Mouse (Mus musculus): ENCODE results near the gene Fmnl3.

Fmnl3 gene

DNA sequence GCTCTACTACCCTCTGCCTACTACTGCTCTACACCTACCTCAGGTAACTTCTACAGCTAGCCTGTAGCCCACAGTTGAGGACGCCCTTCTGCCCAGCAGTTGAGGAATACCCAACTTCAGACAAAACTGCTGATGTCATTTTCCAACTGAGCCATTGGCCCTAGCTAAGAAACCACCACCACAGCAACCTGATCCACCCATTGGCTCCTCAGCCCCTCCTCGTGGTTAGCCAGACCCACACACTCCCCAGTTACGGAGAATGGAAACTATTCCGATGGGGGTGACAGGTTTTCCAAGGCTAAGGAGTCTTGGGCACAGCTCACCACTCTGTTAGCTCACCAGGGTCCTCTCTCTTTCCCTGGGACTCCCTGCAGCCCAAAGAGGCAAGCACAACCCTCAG, 25.3 kb downstream of the Fmnl3 start:
- intact Hi-C loops (cut with DNase I): no loop called here

DNA sequence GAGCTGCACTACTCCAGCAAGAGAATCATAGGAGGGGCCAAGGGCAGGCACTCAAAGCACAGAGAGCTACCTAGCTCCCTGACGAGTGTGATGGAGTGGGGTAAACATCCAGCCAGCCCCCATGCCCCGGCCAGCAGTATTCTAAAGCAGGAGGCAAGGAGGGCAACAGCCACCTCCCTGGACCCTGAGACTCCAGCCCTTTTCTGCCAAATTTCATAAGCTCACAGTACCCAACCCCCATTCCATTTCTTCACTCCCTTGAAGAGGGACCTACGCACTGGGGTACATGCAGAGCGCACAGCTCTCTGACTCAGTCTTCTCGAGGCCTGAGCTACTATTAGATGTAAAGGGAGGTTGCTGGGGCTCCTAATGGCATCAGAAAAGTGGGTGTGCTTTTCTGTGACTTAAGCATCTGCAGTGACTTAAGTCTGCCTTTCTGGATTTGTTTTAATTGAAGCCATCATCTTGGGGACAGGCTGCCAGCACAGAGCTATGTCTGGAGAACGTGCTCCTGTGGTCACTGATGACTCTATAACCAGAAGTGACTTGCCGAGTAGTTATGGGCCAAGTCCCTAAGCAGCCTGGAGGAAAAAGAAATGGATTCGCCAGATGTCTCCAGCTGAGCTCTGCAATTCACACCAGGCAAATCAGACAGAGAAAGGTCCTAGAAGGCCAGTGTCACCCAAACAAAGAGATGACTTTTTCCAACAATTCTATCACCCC, 26.0 kb downstream of the Fmnl3 start:
- intact Hi-C loops (cut with DNase I): no loop called here

DNA sequence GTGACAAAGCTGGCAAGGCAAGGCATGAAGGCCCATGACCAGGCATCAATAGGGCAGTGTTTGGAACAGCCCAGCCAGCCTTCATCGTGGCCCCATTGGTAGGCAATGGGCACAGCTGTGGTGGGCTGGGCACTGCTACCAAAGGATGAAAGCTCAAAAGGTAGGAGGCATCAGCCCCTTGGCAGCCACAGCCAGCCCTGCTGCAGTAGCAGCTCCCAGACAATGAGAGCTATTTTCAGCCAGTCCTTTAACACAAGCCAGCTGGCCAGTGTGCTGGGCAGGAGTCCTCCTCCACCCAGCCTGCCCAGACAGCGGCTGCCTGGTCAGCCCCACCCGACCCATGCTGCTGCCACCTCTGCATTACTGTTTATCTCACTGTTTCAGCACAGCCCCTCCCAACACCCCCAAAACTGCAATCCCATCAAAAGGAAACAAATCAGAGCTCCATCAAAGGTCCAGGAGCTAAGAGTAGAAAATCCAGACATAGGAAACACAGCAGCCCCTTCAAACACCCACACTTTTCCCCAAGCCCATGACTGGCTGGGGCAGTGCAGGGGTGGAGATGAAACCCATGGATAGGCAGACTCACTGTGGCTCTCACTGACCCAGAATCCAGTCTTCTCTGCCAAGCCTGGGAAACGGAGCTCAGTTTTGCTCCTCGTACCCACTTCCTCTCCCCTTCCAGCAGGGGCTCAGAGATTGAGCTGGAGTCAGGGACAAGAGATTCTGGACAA, 26.7 kb downstream of the Fmnl3 start:
- intact Hi-C loops (cut with DNase I): no loop called here

DNA sequence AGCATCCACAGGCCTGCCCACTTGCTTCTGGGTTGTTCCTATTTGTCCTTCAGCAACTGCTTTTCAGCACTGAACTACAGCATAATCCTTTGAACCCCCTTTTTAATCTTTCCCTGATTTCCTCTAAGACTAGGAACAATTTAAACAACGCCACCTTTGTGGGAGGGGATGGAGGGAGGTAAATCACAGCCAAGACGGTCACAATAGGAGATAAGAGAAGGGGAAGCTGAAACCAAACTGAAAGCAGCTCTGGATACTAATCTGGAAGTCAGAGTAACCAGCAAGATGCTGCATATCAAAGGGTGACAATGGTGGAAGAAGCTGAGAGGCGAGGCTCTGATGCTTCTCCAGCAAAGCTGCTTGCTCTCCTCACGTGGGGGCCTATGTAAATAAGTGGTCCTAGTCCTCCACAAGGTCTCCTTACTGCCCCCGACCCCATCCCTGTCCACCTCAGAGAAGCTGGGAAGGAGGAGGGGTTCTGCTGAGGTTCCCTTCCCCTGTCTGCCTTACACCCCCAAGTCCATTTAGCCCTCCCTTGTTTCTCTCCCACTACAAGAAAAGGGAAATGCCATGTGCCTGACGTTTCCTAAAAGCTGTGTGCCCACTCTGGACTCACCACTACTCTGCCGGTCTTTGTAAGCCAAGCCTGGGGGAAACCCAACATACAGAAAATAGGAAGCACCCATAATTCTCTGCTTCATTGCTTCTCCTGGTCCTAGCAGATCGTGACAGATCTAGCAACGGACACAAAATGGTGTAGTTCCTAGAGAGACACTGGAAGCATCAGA, 27.9 kb downstream of the Fmnl3 start:
- intact Hi-C loops (cut with DNase I): no loop called here

DNA sequence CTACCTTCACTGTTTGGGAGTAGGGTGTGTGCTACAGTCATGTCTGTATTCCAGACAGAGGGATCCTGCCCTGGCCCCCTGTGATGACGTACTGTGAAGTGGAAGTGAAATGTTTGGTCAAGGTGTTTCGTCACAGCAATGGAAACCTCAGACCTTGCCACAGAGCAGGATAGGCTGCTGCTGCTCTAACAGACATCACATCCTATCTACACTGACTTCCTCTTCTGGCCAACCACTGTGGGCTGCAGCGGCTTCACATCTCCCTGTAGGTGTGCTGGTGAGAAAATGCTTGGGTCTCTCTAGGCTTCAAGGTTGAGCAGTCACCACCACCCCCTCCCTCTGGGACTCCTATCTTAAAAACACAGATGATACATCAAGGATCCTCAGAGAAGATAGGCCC, 29.2 kb downstream of the Fmnl3 start:
- intact Hi-C loops (cut with DNase I): no loop called here

DNA sequence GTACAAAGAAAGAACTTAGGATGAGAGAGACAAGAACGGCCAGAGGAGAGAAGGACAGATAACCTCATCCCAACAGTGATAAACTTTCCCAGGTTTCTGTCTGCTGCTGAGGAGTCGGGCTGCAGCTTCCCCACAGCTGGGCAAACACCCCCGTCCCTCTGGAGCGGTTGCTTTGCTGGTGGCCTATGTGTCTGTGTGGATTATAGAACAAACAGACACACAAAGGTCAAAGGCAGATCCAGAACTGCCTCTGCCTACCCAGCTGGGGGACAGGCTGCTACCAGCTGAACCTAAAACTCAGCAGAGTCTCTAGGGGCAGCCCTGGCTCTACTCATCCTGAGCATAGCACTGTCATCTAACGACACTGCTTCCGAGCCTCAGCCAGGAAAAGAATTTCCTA, 30.6 kb downstream of the Fmnl3 start:
- intact Hi-C loops (cut with DNase I): no loop called here

DNA sequence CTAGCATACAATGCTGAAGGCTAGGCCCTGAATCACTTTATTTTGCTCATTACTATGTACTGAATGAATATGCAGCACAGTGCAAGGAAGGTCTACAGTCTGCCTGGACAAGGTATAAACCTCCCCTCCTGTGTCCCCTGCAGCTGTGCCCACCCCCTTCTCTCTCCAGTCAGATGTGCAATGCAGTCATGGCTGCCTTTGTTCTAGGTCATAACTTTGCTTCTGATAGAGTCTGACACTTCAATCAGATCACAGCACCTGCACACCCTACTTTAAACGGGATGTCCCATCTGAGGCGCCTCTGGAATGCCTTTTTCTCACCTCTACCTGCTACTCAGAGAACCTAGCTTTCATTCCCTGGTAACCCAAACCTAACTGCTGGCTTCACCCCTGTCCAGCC, 31.4 kb downstream of the Fmnl3 start:
- intact Hi-C loops (cut with DNase I): no loop called here

DNA sequence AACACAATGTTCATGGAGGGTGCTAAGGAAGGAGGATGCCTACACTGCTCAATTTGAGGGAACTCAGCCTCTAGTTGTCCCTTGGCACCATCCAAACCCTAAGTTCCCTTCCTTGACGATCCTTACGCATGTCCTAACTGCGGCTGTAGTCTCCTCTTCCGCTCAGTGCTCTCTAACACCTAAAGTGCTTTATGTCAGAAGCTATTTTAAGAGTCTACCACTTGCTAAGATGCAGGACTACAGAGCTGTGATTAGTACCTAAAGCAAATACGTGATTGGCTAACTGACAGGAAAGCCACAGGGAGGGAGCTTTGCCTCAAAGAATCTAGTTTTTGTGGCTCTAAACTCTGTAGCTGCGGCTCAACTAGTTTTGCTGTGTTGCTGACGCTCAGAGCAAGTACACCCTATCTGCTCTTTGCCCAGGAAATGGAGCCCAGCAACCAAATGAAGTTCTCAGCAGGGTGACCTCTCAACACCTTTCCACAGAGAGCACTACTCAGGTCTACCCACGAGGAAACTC, 34.4 kb downstream of the Fmnl3 start:
- intact Hi-C loops (cut with DNase I): no loop called here

DNA sequence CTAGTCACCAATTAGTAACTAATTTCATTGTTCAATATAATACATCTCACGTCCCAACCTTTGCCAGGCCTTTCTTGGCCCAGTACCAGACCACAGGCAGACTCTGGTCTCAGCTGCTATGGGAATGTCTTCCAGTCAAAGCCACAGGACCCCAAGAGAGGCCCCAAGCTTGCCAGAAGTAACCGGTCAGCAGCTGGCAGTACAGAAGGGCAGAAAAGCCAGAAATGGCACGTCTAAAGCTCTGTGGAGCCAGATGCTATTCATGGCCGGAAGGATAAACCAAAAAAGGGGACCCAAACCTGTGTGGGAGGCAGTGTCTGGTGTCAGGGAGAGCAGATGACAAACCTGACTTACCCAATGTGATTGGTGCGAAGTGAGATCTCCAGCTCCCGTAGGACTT, 35.8 kb downstream of the Fmnl3 start:
- intact Hi-C loops (cut with DNase I): loop anchor here (5.0 kb wide), 1 partner anchor 33 kb away; no protein-coding TSS in a partner anchor

DNA sequence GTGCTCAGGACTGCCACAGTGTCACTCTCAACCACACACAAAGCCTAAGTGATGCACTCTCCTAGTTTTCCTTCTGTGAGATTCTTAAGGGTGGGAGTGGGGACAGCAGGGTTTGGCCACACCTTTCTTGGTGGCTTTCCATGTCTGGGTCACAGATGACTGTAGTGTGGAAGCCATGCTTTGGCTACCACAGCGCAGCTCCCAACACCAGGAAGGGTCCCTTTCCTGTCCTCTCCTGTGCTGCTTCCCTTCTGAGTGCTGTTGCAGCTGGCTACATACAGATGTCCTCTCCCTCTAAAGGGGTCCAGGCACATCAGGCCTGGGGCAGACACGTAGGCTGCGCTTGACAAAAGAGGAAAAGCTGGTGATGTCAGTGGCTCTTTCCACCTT, 36.6 kb downstream of the Fmnl3 start:
- intact Hi-C loops (cut with DNase I): loop anchor here (5.0 kb wide), 1 partner anchor 34 kb away; no protein-coding TSS in a partner anchor

DNA sequence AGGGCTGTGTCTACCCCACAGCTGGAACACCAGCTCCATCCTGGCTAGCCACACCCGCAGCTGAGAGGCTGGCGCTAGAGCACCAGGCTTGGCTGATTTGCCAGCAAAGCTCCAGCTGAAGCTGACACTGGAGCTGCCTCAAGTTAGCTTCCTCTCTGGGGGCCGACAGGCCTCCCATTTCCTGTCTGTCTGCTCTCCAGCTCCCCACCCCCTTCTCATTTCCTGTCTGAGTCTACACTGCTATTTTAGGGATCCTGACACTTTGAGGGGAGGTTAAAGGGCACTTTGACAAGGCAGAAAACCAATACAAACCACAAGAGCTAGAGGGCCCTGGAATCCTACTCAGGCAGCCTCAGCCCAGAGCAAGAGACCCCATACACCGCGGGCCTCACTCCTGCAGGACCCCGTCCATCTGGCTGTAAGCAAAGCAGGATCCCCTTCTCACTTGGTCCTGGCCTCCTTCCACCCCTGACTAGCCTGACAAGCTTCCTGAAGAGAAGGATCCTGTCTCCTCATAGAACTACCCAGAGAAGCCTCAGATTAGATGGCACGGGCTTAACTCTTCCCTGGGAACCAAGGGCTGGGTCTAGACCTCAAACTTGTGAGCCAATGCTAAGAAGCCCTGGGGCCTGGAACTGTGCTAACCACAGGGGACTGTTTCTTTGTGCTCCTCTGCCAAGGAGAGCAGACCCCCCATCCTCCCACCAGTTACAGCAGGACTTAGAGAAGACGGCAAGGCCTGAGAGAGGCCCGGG, 37.2 kb downstream of the Fmnl3 start:
- intact Hi-C loops (cut with DNase I): loop anchor here (5.0 kb wide), 1 partner anchor 34 kb away; no protein-coding TSS in a partner anchor

DNA sequence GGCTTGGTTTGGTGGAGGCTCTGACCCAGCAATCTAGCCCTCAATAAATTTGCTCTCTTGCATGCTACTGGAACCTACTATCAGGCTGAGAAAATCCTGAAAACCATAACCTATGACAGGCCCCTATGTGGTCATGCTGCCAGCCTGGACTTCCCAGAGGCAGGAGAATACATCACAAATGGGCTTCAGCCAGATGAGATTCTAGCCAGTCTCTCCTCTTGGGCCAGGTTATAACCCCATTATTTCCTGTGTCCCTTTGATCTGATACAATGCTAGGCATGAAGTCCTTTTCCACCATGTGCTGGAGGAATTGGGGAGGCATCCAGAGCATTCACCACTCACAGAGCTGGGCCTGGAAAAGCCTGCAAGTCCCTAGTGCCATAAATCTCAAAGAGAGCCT, 38.2 kb downstream of the Fmnl3 start:
- intact Hi-C loops (cut with DNase I): loop anchor here (5.0 kb wide), 1 partner anchor 35 kb away; no protein-coding TSS in a partner anchor

DNA sequence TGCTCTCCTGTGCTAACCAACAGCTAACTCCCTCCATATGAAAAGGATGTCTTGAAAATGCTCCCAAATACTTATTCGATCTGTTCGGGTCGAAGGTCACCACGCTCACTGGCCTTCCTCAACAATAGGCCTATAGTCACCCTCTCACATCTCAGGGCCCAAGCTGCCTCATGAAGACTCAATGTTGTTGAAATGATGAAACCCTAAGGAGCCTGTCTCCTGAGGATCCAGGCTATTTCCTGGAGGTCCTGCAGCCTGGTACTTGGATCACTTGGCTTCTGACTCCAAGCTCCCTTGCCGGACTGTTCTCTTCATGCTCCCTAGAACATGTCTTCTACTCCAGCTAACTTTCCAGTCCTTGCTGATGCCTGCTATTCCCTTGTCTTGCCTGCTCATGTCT, 38.9 kb downstream of the Fmnl3 start:
- intact Hi-C loops (cut with DNase I): loop anchor here (5.0 kb wide), 1 partner anchor 36 kb away; no protein-coding TSS in a partner anchor

DNA sequence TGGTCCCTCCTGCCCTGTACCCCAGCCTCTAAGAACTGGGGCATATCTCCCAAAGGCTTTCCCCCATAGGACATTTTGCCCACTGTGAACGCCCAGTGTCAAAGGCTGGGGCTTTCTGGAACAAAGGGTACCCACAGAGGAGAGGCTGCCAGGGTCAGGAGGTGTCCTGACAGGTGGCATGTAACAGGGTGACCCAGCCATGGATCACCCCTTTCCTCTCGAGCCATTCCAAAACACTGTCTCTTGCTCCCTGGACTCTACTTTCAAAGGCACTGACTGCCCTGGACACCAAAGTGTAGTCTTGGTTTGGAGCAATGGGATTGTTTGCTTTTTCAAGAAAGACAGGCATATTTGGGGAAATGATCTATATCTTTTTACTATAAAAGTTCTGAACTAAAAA, 40.0 kb downstream of the Fmnl3 start:
- intact Hi-C loops (cut with DNase I): loop anchor here (5.0 kb wide), 1 partner anchor 37 kb away; no protein-coding TSS in a partner anchor

DNA sequence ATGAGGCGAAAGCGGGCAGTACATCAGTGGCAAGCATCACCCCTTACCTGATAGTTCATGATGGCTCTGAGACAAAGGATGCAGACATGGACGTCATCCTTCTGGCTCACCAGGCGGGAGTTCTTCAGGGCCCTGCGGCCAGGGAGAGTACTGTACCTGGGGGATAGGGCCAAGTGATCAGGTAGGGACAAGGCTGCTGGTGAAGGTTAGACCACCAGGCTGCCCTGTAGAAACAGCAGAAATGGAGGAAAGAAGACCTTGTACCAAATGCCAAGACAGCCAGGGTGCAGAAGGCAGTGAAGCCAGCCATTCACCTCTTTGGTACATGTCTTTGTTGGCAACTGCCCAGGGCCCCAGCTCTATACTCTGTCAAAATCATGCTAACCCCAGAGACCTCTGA, 42.3 kb downstream of the Fmnl3 start:
- intact Hi-C loops (cut with DNase I): no loop called here

DNA sequence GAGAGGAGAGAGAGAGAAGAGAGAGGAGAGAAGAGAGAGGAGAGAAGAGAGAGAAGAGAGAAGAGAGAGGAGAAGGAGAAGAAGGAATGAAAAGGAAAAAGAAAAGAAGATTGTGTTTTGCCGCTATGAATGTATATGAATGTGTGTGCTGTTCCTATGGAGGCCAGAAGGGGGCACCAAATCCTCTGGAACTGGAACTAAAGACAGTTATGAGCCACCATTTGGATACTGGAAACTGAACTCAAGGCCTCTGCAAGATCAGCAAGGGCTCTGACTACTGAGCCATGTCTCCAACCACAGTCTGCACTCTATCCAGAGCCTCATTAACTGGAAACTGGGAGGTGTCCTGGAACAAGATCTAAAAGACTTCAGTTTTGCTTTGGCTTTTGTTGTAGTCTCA, 43.3 kb downstream of the Fmnl3 start:
- intact Hi-C loops (cut with DNase I): no loop called here

DNA sequence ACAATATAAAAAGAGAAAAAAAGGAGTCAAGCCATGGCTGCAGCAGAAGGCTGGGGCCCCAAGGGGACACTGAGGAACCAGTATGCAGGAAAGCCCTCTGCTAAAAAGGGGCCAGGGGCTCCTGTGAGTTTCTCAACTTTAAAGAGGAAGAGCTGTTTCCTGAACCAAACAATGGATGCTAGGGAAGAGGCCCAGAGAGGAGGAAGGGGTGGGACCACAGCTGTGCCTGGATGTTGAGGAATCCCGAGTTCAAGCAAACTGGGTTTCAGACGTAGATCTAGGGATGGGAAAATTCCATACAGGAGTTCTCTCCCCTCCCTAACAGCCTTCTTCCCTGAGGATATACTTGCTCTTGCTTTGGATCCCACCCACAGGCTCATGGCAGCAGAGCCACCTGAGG, 43.9 kb downstream of the Fmnl3 start:
- intact Hi-C loops (cut with DNase I): no loop called here

DNA sequence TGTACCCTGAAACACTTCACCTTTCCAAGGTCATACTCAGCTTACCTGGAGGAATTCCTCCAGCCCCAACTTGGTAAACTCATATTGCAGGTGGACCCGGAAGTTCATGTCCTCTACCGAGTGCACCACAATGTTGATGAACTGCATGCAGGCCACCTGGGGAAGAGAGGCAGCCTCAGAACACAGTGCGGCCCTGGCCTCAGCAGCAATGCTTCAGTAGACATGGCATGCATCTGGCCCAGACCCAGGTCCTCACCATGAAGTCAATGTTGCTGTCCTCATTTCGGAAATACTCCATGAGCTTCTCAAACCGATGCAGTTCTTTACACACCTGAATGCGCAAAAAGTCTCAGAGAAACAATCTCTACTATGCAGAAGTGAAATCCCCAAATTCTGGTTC, 44.7 kb downstream of the Fmnl3 start:
- intact Hi-C loops (cut with DNase I): no loop called here

DNA sequence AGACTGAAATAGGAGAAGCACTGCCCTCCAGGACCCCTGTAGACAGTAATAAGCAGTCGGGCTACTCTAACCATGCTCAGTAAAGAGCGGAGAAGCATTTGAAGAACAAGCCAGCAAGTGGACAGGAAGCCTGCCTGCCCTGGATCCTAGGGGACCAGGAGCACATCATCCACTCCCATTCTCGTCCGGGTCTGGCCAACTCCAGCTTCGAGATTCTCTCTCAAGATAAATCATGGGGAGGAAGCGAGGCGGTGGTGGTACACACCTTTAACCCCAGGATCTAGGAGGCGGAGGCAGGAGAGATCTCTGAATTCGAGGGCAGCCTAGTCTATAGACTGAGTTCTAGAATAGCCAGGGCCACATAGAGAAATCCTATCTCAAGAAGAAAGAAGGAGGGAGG, 46.1 kb downstream of the Fmnl3 start:
- intact Hi-C loops (cut with DNase I): no loop called here

DNA sequence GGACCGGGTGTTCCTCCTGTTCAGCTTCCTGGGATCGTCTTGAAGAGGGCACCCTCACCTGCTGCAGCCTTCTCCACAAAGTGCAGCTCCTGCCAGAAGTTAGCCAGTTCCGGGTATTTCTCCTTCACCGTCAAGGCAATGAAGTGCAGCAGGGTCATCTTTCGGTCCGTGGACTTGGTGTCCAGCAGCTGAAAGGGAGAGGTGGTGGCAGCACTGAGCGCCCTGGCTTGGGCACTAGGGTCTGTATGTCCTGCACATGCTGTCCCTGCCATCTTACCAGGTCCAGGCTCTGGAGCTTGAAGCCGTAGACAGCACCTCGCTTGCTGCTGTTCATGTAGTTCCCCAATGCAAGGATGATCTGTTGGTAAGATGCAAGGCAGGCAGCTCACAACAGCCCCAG, 49.3 kb downstream of the Fmnl3 start:
- intact Hi-C loops (cut with DNase I): no loop called here

DNA sequence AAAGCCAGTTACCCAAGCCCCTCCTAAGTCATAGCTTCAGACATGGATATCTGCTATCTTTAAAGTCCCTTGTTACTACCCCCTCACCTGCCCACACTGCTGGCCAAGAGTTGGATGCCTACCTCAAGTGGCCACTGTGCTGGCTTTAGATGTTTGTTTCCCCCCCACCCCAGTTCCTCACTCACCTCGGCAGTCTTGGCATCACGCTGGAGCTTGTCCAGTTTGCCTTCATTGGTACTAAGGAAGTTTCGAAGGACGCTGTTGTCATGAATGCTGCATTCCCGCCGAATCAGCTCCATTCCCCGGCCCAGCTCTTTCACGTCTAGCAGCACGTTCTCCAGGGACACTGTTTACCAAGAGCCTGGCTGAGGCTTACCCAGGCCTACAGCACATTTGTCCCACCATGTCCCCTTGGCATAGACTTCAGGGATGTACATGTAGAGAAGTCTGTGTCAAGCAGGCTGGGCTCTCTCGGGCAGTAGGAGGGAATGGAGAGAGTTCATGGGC, 50.1 kb downstream of the Fmnl3 start:
- intact Hi-C loops (cut with DNase I): no loop called here

All from adrenal gland (tissue).